Mouse (Mus musculus): ENCODE data around the gene Nat9.

GRCm38 (mm10) chr11:115179191-115179590 is 8.5 kb downstream of the Nat9 start:
- TF ChIP-seq CTCF (IDR thresholded peaks at IDR 0.05; ENCODE audit: borderline replicate concordance, extremely low read depth, insufficient read depth, insufficient read length) (no peak), POLR2A (IDR thresholded peaks at IDR 0.05; ENCODE audit: borderline replicate concordance, extremely low read depth, insufficient read depth, insufficient read length, poor library complexity, severe bottlenecking) (no peak)

Measured in brain, embryonic 14.5 days (tissue).